Mouse (Mus musculus) Muller cell, postnatal 12 days (primary cell): ENCODE results near the gene Abcc5.

Experiments used
- DNase-seq: peaks from one replicate; pipeline ENCODE4 v3.0.0-alpha.2; 2015; ENCODE audit errors: inconsistent ontology term

Abcc5 gene

GRCm38 (mm10) chr16:20359643-20360295, 66.4 kb downstream of the Abcc5 start:
- DNase-seq = no peak

DNA sequence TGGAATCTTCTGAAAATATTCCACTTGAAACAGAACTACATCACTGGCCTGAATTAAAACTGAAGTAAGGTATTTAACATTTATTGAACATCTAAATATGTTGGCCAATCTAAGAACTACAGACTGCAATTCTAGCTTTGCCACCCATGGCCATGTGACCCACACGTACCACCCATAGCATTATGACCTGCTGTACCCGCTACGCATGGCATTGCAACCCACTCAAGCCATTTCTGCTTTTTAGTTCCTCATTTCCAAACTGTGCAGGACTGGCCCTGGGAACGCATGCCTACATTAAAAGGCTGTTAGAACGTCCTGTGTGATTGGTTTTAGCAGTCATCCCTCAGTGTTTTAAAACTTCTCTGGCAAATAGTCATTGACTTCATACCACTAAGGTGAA, 68.4 kb downstream of the Abcc5 start:
- no peak for DNase-seq

DNA sequence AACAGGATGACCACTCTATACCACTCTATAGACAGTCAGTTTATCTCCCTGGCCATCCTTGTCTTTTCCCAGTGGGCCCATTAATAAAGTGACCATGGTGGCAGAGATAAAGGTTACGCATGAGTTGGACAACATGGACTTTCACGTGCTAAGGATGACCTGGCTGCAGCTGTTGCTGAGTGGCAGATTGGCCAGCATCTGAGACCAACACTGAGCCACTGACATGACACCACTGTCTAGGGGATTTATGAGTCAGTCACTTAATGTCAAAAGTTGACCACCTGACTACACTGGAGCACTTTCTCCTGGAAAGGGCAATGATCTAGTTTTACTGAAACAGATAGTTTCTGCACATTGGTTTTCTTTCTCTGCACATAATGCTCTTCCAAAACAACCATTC, 71.4 kb downstream of the Abcc5 start:
- no peak for DNase-seq

- peak; percentile 3 for DNase-seq
Observed at GRCm38 (mm10) chr16:20354011-20354410, 72.2 kb downstream of the Abcc5 start.

- DNase-seq = no peak
Observed at GRCm38 (mm10) chr16:20345464-20345863, 80.7 kb downstream of the Abcc5 start.

DNA sequence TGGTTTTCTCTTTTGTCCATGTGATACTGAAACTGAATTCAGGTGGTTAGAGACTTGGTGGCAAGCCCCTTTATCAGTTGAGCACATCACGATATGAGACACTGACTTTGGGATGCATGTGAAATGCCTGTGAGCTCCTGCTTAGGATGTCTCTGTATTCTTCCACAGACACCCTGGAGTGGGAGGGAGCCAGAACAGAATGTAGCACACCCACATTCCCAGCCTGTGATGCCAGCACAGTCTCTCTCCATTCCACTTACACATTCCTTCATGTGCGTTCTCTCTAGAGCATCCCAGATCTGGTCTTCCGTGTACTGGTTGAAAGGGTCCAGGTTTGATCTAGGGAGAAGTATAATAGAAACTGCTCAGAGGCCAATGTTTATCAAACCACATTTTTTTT, 87.6 kb downstream of the Abcc5 start:
- DNase-seq = peak; percentile 9

GRCm38 (mm10) chr16:20334918-20335317, 91.3 kb downstream of the Abcc5 start:
- DNase-seq = no peak

- DNase-seq = no peak
Observed at GRCm38 (mm10) chr16:20328306-20328705, 97.9 kb downstream of the Abcc5 start.

DNA sequence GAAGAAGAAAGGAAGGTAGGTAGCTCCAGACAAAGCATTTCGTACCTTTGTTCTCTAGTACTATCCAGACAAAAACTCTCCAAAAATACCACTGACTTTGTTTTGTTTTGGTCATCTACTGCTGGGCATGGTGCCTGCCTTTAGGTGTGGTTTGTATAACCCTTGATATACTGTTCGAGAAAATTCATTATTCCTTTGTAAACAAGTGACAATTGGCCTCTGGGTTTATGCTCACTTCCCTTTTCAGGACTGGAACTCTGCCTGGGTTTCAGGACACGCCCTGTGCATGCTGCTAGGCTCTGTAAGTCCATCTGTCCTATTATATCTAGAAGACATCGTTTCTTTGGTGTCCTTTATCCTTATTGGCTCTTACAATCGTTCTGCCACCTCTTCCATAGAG, 100.9 kb downstream of the Abcc5 start, which contains the start of gene Cyp2ab1:
Gene Cyp2ab1 (minus strand): TSS at position 119 of the 400 bp plus-strand sequence.
- DNase-seq = no peak

- no peak for DNase-seq
Observed at GRCm38 (mm10) chr16:20323907-20324306, 102.3 kb downstream of the Abcc5 start.

DNA sequence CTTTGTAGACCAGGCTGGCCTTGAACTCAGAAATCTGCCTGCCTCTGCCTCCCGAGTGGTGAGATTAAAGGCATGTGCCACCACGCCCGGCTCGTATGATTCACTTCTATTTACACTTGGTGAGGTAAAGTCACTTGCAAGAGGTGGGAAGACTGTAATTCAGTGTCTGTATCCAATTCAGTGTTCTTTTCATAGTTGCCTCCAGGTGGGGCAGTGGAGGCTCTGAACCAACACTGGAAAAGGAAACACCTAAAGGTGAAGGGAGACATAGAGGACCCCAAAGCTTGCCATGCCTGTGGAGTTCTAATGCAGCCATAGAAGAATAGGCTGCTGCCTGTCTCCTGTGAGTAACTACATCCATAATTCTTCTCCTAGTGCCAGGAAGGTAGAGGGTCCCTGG, 103.9 kb downstream of the Abcc5 start:
- DNase-seq = no peak

- no peak for DNase-seq
Observed at GRCm38 (mm10) chr16:20316770-20317169, 109.4 kb downstream of the Abcc5 start.

GRCm38 (mm10) chr16:20315266-20315665, 110.9 kb downstream of the Abcc5 start:
- peak; percentile 7 for DNase-seq

DNA sequence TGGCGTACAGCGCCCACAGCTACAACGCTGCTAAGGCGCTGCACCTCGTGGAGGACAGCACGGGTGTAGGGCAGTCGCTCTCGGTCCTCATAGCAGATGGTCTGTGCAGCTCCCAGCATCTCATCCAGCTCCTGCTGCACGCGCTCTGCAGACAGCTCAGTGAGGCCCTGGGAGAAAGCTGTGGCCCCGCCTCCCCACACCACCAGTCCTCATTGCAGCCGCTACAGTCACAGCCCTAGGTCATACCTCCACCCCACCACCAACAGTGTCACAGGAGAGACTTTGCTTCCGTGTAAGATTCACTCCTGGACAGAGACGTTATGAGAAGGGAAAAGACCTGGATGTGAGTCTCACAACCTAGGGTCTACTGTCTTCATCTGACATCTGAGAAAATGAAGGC, 113.9 kb downstream of the Abcc5 start:
- no peak for DNase-seq

- DNase-seq = peak; percentile 86
Observed at GRCm38 (mm10) chr16:20301770-20302649, 124.2 kb downstream of the Abcc5 start, which contains the start of gene Parl. Parl (minus strand) TSS chr16:20302387.

- no peak for DNase-seq
Observed at GRCm38 (mm10) chr16:20300076-20300475, 126.1 kb downstream of the Abcc5 start.
